Mouse (Mus musculus): ENCODE results near the gene 1700123O20Rik.

1700123O20Rik gene

GRCm38 (mm10) chr14:54686063-54686521 lies at the start of gene 1700123O20Rik:
1700123O20Rik (plus strand) TSS chr14:54686216.
- peak; percentile 83 for DNase-seq

GRCm38 (mm10) chr14:54636954-54637353 lies 49.1 kb upstream of the 1700123O20Rik start:
- no peak for DNase-seq

- no peak for DNase-seq
These were observed 47.8 kb upstream of the 1700123O20Rik start for GRCm38 (mm10) chr14:54638210-54638609.

GRCm38 (mm10) chr14:54640121-54640520 lies 45.9 kb upstream of the 1700123O20Rik start:
- DNase-seq = no peak

- DNase-seq = no peak
These were observed 45.1 kb upstream of the 1700123O20Rik start, which contains the start of gene Gm17606 for GRCm38 (mm10) chr14:54640946-54641304. Gm17606 (plus strand) TSS chr14:54640952.

- DNase-seq = peak; percentile 86
These were observed 44.6 kb upstream of the 1700123O20Rik start, which contains the start of gene Cdh24 for GRCm38 (mm10) chr14:54641305-54641969. Cdh24 (minus strand) TSS chr14:54641364.

- no peak for DNase-seq
These were observed 43.6 kb upstream of the 1700123O20Rik start for GRCm38 (mm10) chr14:54642224-54642944.

GRCm38 (mm10) chr14:54643011-54643410 lies 43.0 kb upstream of the 1700123O20Rik start:
- DNase-seq = no peak

- DNase-seq = no peak
These were observed 41.7 kb upstream of the 1700123O20Rik start for GRCm38 (mm10) chr14:54644294-54644693.

GRCm38 (mm10) chr14:54646455-54646854 lies 39.6 kb upstream of the 1700123O20Rik start:
- DNase-seq = no peak

GRCm38 (mm10) chr14:54646898-54647636 lies 38.9 kb upstream of the 1700123O20Rik start:
- DNase-seq = no peak

GRCm38 (mm10) chr14:54647900-54648299 lies 38.1 kb upstream of the 1700123O20Rik start:
- no peak for DNase-seq

- DNase-seq = peak; percentile 77
These were observed 35.2 kb upstream of the 1700123O20Rik start for GRCm38 (mm10) chr14:54650621-54651454.

- no peak for DNase-seq
These were observed 34.5 kb upstream of the 1700123O20Rik start for GRCm38 (mm10) chr14:54651556-54651955.

GRCm38 (mm10) chr14:54652787-54653186 lies 33.2 kb upstream of the 1700123O20Rik start:
- DNase-seq = no peak

GRCm38 (mm10) chr14:54653496-54653895 lies 32.5 kb upstream of the 1700123O20Rik start:
- peak; percentile 90 for DNase-seq

GRCm38 (mm10) chr14:54660009-54660408 lies 26.0 kb upstream of the 1700123O20Rik start:
- DNase-seq = no peak

- DNase-seq = peak; percentile 56
These were observed 21.4 kb upstream of the 1700123O20Rik start for GRCm38 (mm10) chr14:54664477-54665222.

GRCm38 (mm10) chr14:54669381-54669780 lies 16.6 kb upstream of the 1700123O20Rik start:
- no peak for DNase-seq

- DNase-seq = no peak
These were observed 11.7 kb upstream of the 1700123O20Rik start for GRCm38 (mm10) chr14:54674317-54674716.

- DNase-seq = peak; percentile 52
These were observed 9.7 kb upstream of the 1700123O20Rik start for GRCm38 (mm10) chr14:54676290-54676689.
